Mouse (Mus musculus) neural tube, embryonic 11.5 days (tissue): ENCODE results near the gene Rbmx. TPM values are rescaled to one million over a fixed set of nuclear protein-coding genes. Genes with fewer than 3 reads are reported as not detected.

Experiments used
- ATAC-seq: fragments of 200-750 bp; cut with Nextera tagmentation; 2 replicates; pipeline ENCODE4 v1.8.0; 2017; ENCODE audit warnings: moderate number of reproducible peaks, mild to moderate bottlenecking, moderate TSS enrichment, moderate library complexity; ENCODE audit not compliant: insufficient read depth, low FRiP score, low TSS enrichment
- DNase-seq: peaks from one replicate; pipeline ENCODE4 v3.0.0-alpha.2; 2015; ENCODE audit warnings: low spot score
- H3K27ac ChIP-seq: fragments of 300-500 bp; sonication (generic); 2 replicates; pipeline ENCODE4 v1.5.1; 2014; ENCODE audit warnings: low read depth, mild to moderate bottlenecking, low read length
- H3K27me3 ChIP-seq: fragments of 300-500 bp; sonication (generic); 2 replicates; pipeline ENCODE4 v1.6.1; 2014; ENCODE audit warnings: mild to moderate bottlenecking, low read length, mixed read lengths; ENCODE audit not compliant: control insufficient read depth, insufficient read depth
- H3K36me3 ChIP-seq: fragments of 300-500 bp; sonication (generic); 2 replicates; pipeline ENCODE4 v1.6.1; 2014; ENCODE audit warnings: mild to moderate bottlenecking, low read length, moderate library complexity, mixed read lengths; ENCODE audit not compliant: control insufficient read depth, insufficient read depth
- H3K4me1 ChIP-seq: fragments of 300-500 bp; sonication (generic); 2 replicates; pipeline ENCODE4 v1.6.1; 2014; ENCODE audit warnings: low read length, mixed read lengths; ENCODE audit not compliant: control insufficient read depth, insufficient read depth
- H3K4me2 ChIP-seq: fragments of 300-500 bp; sonication (generic); 2 replicates; pipeline ENCODE4 v1.6.1; 2014; ENCODE audit warnings: low read depth, mild to moderate bottlenecking, moderate library complexity
- H3K4me3 ChIP-seq: fragments of 300-500 bp; sonication (generic); 2 replicates; pipeline ENCODE4 v1.5.1; 2014; ENCODE audit warnings: low read depth, low read length
- H3K9ac ChIP-seq: fragments of 300-500 bp; sonication (generic); 2 replicates; pipeline ENCODE4 v1.6.1; 2014; ENCODE audit warnings: mild to moderate bottlenecking, low read length
- H3K9me3 ChIP-seq: fragments of 300-500 bp; sonication (generic); 2 replicates; pipeline ENCODE4 v1.6.1; 2016; ENCODE audit warnings: low read length; ENCODE audit not compliant: control insufficient read depth
- WGBS: fragments of 180-500 bp; shearing (Covaris S2); extraction: QIAGEN DNeasy Blood & Tissue Kit; methylation state at CpG from one replicate; pipeline ENCODE4 v1.1.7; 2014; 5-methylcytosine and 5-hydroxymethylcytosine counted together
- polyA plus RNA-seq: library from polyadenylated mRNA; unstranded; fragments of >200 nt; fragmentation: Nextera tagmentation; extraction: Ambion mirVana; gene quantifications from 2 replicates; pipeline ENCODE4 v1.2.1, GENCODE M21; 2014

Gene Rbmx
- polyA plus RNA-seq, 1 experiment from 2014 or later = 259 TPM

GRCm38 (mm10) chrX:57336958-57337357 is 55.9 kb downstream of the Rbmx start:
- no peak for DNase-seq
- Histone ChIP-seq H3K27me3 (no peaks in the 10 kb centered on the region), H3K36me3 (no peaks in the 10 kb centered on the region), H3K4me1 (no peaks in the 10 kb centered on the region), H3K4me2 (no peak overlapping the region), H3K4me3 (no peak overlapping the region), H3K9ac (no peak overlapping the region), H3K9me3 (no peaks in the 10 kb centered on the region), H3K27ac (no peak overlapping the region)
- WGBS = 89% methylated on average over 9 of the region's 9 CpGs
- ATAC-seq = no peak

- Histone ChIP-seq H3K9me3 (no peaks in the 10 kb centered on the region), H3K36me3 (no peaks in the 10 kb centered on the region), H3K4me1 (no peaks in the 10 kb centered on the region), H3K9ac (no peak overlapping the region), H3K27ac (no peak overlapping the region), H3K27me3 (no peaks in the 10 kb centered on the region), H3K4me2 (no peak overlapping the region), H3K4me3 (no peak overlapping the region)
- DNase-seq = no peak
- no peak for ATAC-seq
- 85% methylated on average over 6 of the region's 6 CpGs for WGBS
These were observed 57.5 kb downstream of the Rbmx start for GRCm38 (mm10) chrX:57335313-57335712.

Other genes with a start within 250 kb of the Rbmx start
- not detected in 2 replicates for gene Cd40lg, start 180.9 kb downstream of the Rbmx start, polyA plus RNA-seq
- 5.7 and 5.8 TPM in 2 replicates for gene Arhgef6, start 54.3 kb downstream of the Rbmx start, polyA plus RNA-seq
- not detected in 2 replicates for gene Gm364, start 16.1 kb upstream of the Rbmx start, polyA plus RNA-seq
- not detected in 2 replicates for gene Gpr101, start 110.7 kb upstream of the Rbmx start, polyA plus RNA-seq